Mouse (Mus musculus) hindbrain, embryonic 14.5 days (tissue): ENCODE results near the gene Senp1. TPM values are rescaled to one million over a fixed set of nuclear protein-coding genes. Genes with fewer than 3 reads are reported as not detected.

Source experiments
- ATAC-seq: fragments of 200-750 bp; cut with Nextera tagmentation; 2 replicates; pipeline ENCODE4 v1.8.0; 2017; ENCODE audit warnings: moderate number of reproducible peaks, mild to moderate bottlenecking, moderate TSS enrichment, moderate library complexity; ENCODE audit not compliant: low FRiP score
- DNase-seq: peaks from one replicate; pipeline ENCODE4 v3.0.0-alpha.2; 2015; ENCODE audit warnings: low spot score
- H3K27ac ChIP-seq: fragments of 300-500 bp; sonication (generic); 2 replicates; pipeline ENCODE4 v1.5.1; 2014; ENCODE audit warnings: mild to moderate bottlenecking, moderate library complexity
- H3K27me3 ChIP-seq: fragments of 300-500 bp; sonication (generic); 2 replicates; pipeline ENCODE4 v1.6.1; 2014; ENCODE audit warnings: mild to moderate bottlenecking, low read length, mixed read lengths; ENCODE audit not compliant: control insufficient read depth, insufficient read depth
- H3K36me3 ChIP-seq: fragments of 300-500 bp; sonication (generic); replicated peaks from 2 replicates; pipeline ENCODE4 v1.6.1; 2014; ENCODE audit not compliant: control insufficient read depth, insufficient read depth
- H3K4me1 ChIP-seq: fragments of 300-500 bp; sonication (generic); replicated peaks from 2 replicates; pipeline ENCODE4 v1.6.1; 2014; ENCODE audit warnings: antibody characterized with exemption, low read length, mixed read lengths; ENCODE audit not compliant: control insufficient read depth, insufficient read depth
- H3K4me2 ChIP-seq: fragments of 300-500 bp; sonication (generic); replicated peaks from 2 replicates; pipeline ENCODE4 v1.6.1; 2014; ENCODE audit warnings: mild to moderate bottlenecking, moderate library complexity
- H3K4me3 ChIP-seq: fragments of 300-500 bp; sonication (generic); replicated peaks from 2 replicates; pipeline ENCODE4 v1.5.1; 2014; ENCODE audit warnings: mild to moderate bottlenecking, low read length
- H3K9ac ChIP-seq: fragments of 300-500 bp; sonication (generic); 2 replicates; pipeline ENCODE4 v1.6.1; 2014
- H3K9me3 ChIP-seq: fragments of 300-500 bp; sonication (generic); 2 replicates; pipeline ENCODE4 v1.6.1; 2016; ENCODE audit warnings: low read length; ENCODE audit not compliant: control insufficient read depth
- WGBS: fragments of 180-500 bp; shearing (Covaris S2); extraction: QIAGEN DNeasy Blood & Tissue Kit; methylation state at CpG from one replicate; pipeline ENCODE4 v1.1.7; 2014; 5-methylcytosine and 5-hydroxymethylcytosine counted together
- polyA plus RNA-seq: library from polyadenylated mRNA; unstranded; fragments of >200 nt; fragmentation: Nextera tagmentation; extraction: Ambion mirVana; gene quantifications from 2 replicates; pipeline ENCODE4 v1.2.1, GENCODE M21; 2014

Gene Senp1
- polyA plus RNA-seq, 1 experiment from 2014 or later: 23.6 TPM

GRCm38 (mm10) chr15:98039682-98040081 lies 53.9 kb downstream of the Senp1 start:
- Histone ChIP-seq H3K36me3 (peaks cover 66% of the 10 kb centered on the region), H3K9ac (no peak overlapping the region), H3K4me1 (no peaks in the 10 kb centered on the region), H3K27ac (no peak overlapping the region), H3K4me3 (no peak overlapping the region), H3K27me3 (no peaks in the 10 kb centered on the region), H3K4me2 (no peak overlapping the region), H3K9me3 (no peaks in the 10 kb centered on the region)
- ATAC-seq (no peak), DNase-seq (no peak)
- WGBS: 87% methylated on average over 10 of the region's 10 CpGs

GRCm38 (mm10) chr15:98036578-98036977 lies 57.0 kb downstream of the Senp1 start:
- DNase-seq (no peak), ATAC-seq (no peak)
- WGBS: 96% methylated on average over 5 of the region's 5 CpGs
- Histone ChIP-seq H3K4me2 (no peak overlapping the region), H3K4me1 (no peaks in the 10 kb centered on the region), H3K27ac (no peak overlapping the region), H3K4me3 (no peak overlapping the region), H3K36me3 (peaks cover 37% of the 10 kb centered on the region), H3K9me3 (no peaks in the 10 kb centered on the region), H3K27me3 (no peaks in the 10 kb centered on the region), H3K9ac (no peak overlapping the region)

- 8% methylated on average over 3 of the region's 3 CpGs for WGBS
- no peaks in the 10 kb centered on the region for H3K9me3 ChIP-seq
- H3K36me3 ChIP-seq: peaks cover 24% of the 10 kb centered on the region
- no peak overlapping the region for H3K27ac ChIP-seq
- ATAC-seq: no peak
- no peak overlapping the region for H3K4me2 ChIP-seq
- no peak overlapping the region for H3K9ac ChIP-seq
- DNase-seq: no peak
- H3K4me3 ChIP-seq: no peak overlapping the region
- no peaks in the 10 kb centered on the region for H3K27me3 ChIP-seq
- no peaks in the 10 kb centered on the region for H3K4me1 ChIP-seq
Observed at GRCm38 (mm10) chr15:98035076-98035755, 58.3 kb downstream of the Senp1 start.

- H3K36me3 ChIP-seq: peaks cover 8% of the 10 kb centered on the region
- WGBS: 74% methylated on average over 9 of the region's 9 CpGs
- no peak for ATAC-seq
- no peak overlapping the region for H3K9ac ChIP-seq
- H3K4me2 ChIP-seq: no peak overlapping the region
- no peaks in the 10 kb centered on the region for H3K27me3 ChIP-seq
- H3K9me3 ChIP-seq: no peaks in the 10 kb centered on the region
- no peak for DNase-seq
- no peaks in the 10 kb centered on the region for H3K4me1 ChIP-seq
- no peak overlapping the region for H3K4me3 ChIP-seq
- no peak overlapping the region for H3K27ac ChIP-seq
Observed at GRCm38 (mm10) chr15:98033233-98033748, 60.3 kb downstream of the Senp1 start.

GRCm38 (mm10) chr15:98029798-98030197 lies 63.7 kb downstream of the Senp1 start:
- Histone ChIP-seq H3K4me1 (peaks cover 13% of the 10 kb centered on the region), H3K27me3 (no peaks in the 10 kb centered on the region), H3K36me3 (no peaks in the 10 kb centered on the region), H3K4me2 (no peak overlapping the region), H3K9me3 (no peaks in the 10 kb centered on the region), H3K27ac (no peak overlapping the region), H3K4me3 (no peak overlapping the region), H3K9ac (no peak overlapping the region)
- WGBS: 79% methylated on average over 6 of the region's 6 CpGs
- DNase-seq (no peak), ATAC-seq (no peak)

- Histone ChIP-seq H3K4me1 (peaks cover 13% of the 10 kb centered on the region), H3K36me3 (no peaks in the 10 kb centered on the region), H3K9me3 (no peaks in the 10 kb centered on the region), H3K27me3 (no peaks in the 10 kb centered on the region), H3K9ac (no peak overlapping the region), H3K4me2 (no peak overlapping the region), H3K4me3 (no peak overlapping the region), H3K27ac (no peak overlapping the region)
- ATAC-seq (no peak), DNase-seq (no peak)
- 42% methylated on average over 12 of the region's 12 CpGs for WGBS
Observed at GRCm38 (mm10) chr15:98026967-98027904, 66.3 kb downstream of the Senp1 start.

- DNase-seq (peak; percentile 33), ATAC-seq (peak; percentile 24; the same call in 1 of the 2 replicates)
- H3K27ac ChIP-seq: no peak overlapping the region
- no peak overlapping the region for H3K4me2 ChIP-seq
- H3K4me1 ChIP-seq: peaks cover 13% of the 10 kb centered on the region
- 32% methylated on average over 4 of the region's 4 CpGs for WGBS
- no peaks in the 10 kb centered on the region for H3K27me3 ChIP-seq
- no peak overlapping the region for H3K4me3 ChIP-seq
- H3K9me3 ChIP-seq: no peaks in the 10 kb centered on the region
- H3K36me3 ChIP-seq: no peaks in the 10 kb centered on the region
- H3K9ac ChIP-seq: no peak overlapping the region
Observed at GRCm38 (mm10) chr15:98025611-98026010, 67.9 kb downstream of the Senp1 start.

GRCm38 (mm10) chr15:98023137-98023536 lies 70.4 kb downstream of the Senp1 start:
- DNase-seq (no peak), ATAC-seq (no peak)
- H3K27me3 ChIP-seq: no peaks in the 10 kb centered on the region
- no peaks in the 10 kb centered on the region for H3K36me3 ChIP-seq
- no peak overlapping the region for H3K4me2 ChIP-seq
- H3K27ac ChIP-seq: no peak overlapping the region
- H3K9me3 ChIP-seq: no peaks in the 10 kb centered on the region
- no peak overlapping the region for H3K9ac ChIP-seq
- WGBS: 18% methylated on average over 3 of the region's 3 CpGs
- no peak overlapping the region for H3K4me3 ChIP-seq
- H3K4me1 ChIP-seq: peaks cover 13% of the 10 kb centered on the region

- Histone ChIP-seq H3K27me3 (no peaks in the 10 kb centered on the region), H3K4me1 (peaks cover 10% of the 10 kb centered on the region; the same call in 1 of the 2 replicates), H3K9me3 (no peaks in the 10 kb centered on the region), H3K9ac (no peak overlapping the region), H3K36me3 (no peaks in the 10 kb centered on the region), H3K4me2 (no peak overlapping the region), H3K27ac (no peak overlapping the region), H3K4me3 (no peak overlapping the region)
- no peak for DNase-seq
- WGBS: 60% methylated on average over 2 of the region's 2 CpGs
- ATAC-seq: no peak
Observed at GRCm38 (mm10) chr15:98021886-98022285, 71.7 kb downstream of the Senp1 start.
